ENCODE assay signal across 8 mouse cellular contexts in genomic region chr12:71748731-71749130, GRCm38 (mm10).
A peak's percentile ranks its signal among the peaks of the same experiment; 100 is the strongest.
DNase-seq lines count a peak whose midpoint lies in the region; ATAC-seq and TF ChIP-seq lines count a peak whose summit lies in the region.

No protein-coding gene starts in this region.

- peak overlapping the region; percentile 53 for H3K4me2 ChIP-seq in heart, embryonic 14.5 days (ENCODE audit: low read length)
- no peak overlapping the region for H3K4me2 ChIP-seq in lung, postnatal 0 days (replicated peaks; ENCODE audit: low read depth, low read length)

- ATAC-seq in heart, embryonic 14.5 days (ENCODE audit: insufficient number of reproducible peaks, insufficient read depth, low FRiP score, low read depth): peak; percentile 71
- peak; percentile 66 for ATAC-seq in lung, postnatal 0 days

- no peaks in the 10 kb centered on the region for H3K27me3 ChIP-seq in heart, embryonic 14.5 days (ENCODE audit: control insufficient read depth, insufficient read depth, low read length)
- H3K27me3 ChIP-seq in lung, postnatal 0 days (replicated peaks; ENCODE audit: insufficient read depth, low read length): no peaks in the 10 kb centered on the region

- TF ChIP-seq CTCF in embryonic fibroblast, embryonic 13.5 days (IDR thresholded peaks at IDR 0.05; ENCODE audit: borderline replicate concordance, insufficient read depth, low read length): no peak
- TF ChIP-seq CTCF in lung, postnatal 0 days (IDR thresholded peaks at IDR 0.05): no peak

- H3K9me3 ChIP-seq in heart, embryonic 14.5 days (ENCODE audit: control insufficient read depth, low read length): no peaks in the 10 kb centered on the region
- no peaks in the 10 kb centered on the region for H3K9me3 ChIP-seq in lung, postnatal 0 days (ENCODE audit: low read length)

- peaks cover 8% of the 10 kb centered on the region for H3K4me1 ChIP-seq in embryonic fibroblast, embryonic 13.5 days (ENCODE audit: control insufficient read depth, insufficient read depth, low read length)
- peaks cover 18 to 31% of the 10 kb centered on the region in 2 experiments for H3K4me1 ChIP-seq in heart, embryonic 14.5 days (ENCODE audit: control insufficient read depth in 2 of 2, insufficient read depth in 2 of 2, low read length in 2 of 2)
- 0 out of 2 replicates have a peak, but pooled peaks cover 6% of the 10 kb centered on the region for H3K4me1 ChIP-seq in lung, postnatal 0 days (ENCODE audit: insufficient read depth, low read depth, low read length)

- 9% methylated on average over 4 of the region's 4 CpGs for WGBS in heart, embryonic 14.5 days
- WGBS in lung, postnatal 0 days: 27% methylated on average over 4 of the region's 4 CpGs

- H3K4me3 ChIP-seq in embryonic fibroblast, embryonic 13.5 days (ENCODE audit: insufficient read depth, low read length): no peak overlapping the region
- no peak overlapping the region for H3K4me3 ChIP-seq in heart, embryonic 14.5 days (ENCODE audit: control insufficient read depth in 1 of 2, insufficient read depth in 1 of 2, low read depth in 1 of 2, low read length in 2 of 2)
- H3K4me3 ChIP-seq in lung, postnatal 0 days (ENCODE audit: low read depth, low read length): no peak overlapping the region

- no peaks in the 10 kb centered on the region for H3K36me3 ChIP-seq in heart, embryonic 14.5 days (ENCODE audit: control insufficient read depth, insufficient read depth, low read length)
- H3K36me3 ChIP-seq in lung, postnatal 0 days (ENCODE audit: insufficient read depth, low read length): no peaks in the 10 kb centered on the region

- peak overlapping the region; percentile 30; the same call in 1 of the 2 replicates for H3K9ac ChIP-seq in heart, embryonic 14.5 days (ENCODE audit: low read length)
- H3K9ac ChIP-seq in lung, postnatal 0 days (replicated peaks; ENCODE audit: low read depth): no peak overlapping the region

- DNase-seq in urinary bladder, adult 18-20 months (ENCODE audit: low spot score in 2 of 2): peak; percentile 18 to 64
- no peak for DNase-seq in urinary bladder, adult 2 months (ENCODE audit: low spot score)
- DNase-seq in kidney, postnatal 4 days: peak; percentile 73 to 81
- peak; percentile 63 for DNase-seq in lung, postnatal 0 days (ENCODE audit: low spot score)
- DNase-seq in telencephalon, adult 2 months (ENCODE audit: low read depth, low spot score): peak; percentile 87
- DNase-seq in retina, embryonic 14.5 days (ENCODE audit: low spot score): no peak

- TF ChIP-seq EP300 in lung, postnatal 0 days (IDR thresholded peaks at IDR 0.05): no peak

- TF ChIP-seq POLR2A in embryonic fibroblast, embryonic 13.5 days (IDR thresholded peaks at IDR 0.05; ENCODE audit: low read depth, low read length): no peak

- peak overlapping the region; percentile 63 for H3K27ac ChIP-seq in embryonic fibroblast, embryonic 13.5 days (ENCODE audit: insufficient read depth, low read length)
- H3K27ac ChIP-seq in heart, embryonic 14.5 days (replicated peaks in 1 of 2; ENCODE audit: control insufficient read depth in 1 of 2, insufficient read depth in 1 of 2, low read depth in 2 of 2, low read length in 2 of 2): peak overlapping the region; percentile 85 to 86
- H3K27ac ChIP-seq in lung, postnatal 0 days (ENCODE audit: low read length): peak overlapping the region; percentile 47; the same call in 1 of the 2 replicates

Comparison
In these comparisons a context has a peak if more than half of its experiments do, and no peak if none do; other contexts are left out.
1. DNase-seq: peak in urinary bladder, adult 18-20 months (2 of 2), kidney, postnatal 4 days (2 of 2), lung, postnatal 0 days (single experiment) and telencephalon, adult 2 months (single experiment); none in urinary bladder, adult 2 months (single experiment) and retina, embryonic 14.5 days (single experiment).
2. Peak in every context shown above with its lines, with median percentiles within 50 percentile points of each other: H3K27ac ChIP-seq.